Mouse (Mus musculus) CD4-positive, CD25-positive, alpha-beta regulatory T cell, adult 2 months (primary cell): ENCODE results near the gene Slc37a2.

Experiments
- DNase-seq: peaks from one replicate; pipeline ENCODE4 v3.0.0-alpha.2; 2012; ENCODE audit warnings: low read depth, low spot score

Slc37a2 gene

DNA sequence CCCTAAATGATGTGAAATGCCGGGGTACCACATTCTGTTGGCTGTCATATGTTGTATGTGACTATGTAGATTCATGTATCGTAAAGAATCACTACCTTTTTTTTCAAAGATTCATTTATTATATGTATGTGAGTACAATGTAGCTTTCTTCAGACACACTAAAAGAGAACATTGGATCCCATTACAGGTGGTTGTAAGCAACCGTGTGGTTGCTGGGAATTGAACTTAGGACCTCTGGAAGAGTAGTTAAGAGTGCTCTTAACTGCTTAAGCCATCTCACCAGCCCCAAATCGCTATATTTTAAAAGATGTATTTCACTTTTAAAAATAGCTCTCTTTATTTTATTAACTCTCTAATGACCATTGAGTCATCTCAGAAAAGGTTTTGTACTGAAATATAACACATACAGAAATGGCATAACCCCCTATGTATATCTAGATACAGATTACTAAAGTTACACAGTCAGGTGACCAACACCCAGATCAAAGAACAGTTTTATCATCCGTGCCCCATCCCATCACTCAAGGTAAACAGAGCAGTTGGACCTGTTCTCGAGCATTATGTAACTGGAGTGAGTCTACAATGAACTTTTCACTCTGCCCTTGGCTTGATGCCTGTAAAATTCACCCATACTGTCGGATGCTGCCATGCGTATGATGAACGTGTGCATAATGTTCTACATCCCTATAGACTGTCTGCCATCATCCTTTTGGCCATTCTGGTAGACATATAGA lies 41.0 kb downstream of the Slc37a2 start:
- DNase-seq = no peak

DNA sequence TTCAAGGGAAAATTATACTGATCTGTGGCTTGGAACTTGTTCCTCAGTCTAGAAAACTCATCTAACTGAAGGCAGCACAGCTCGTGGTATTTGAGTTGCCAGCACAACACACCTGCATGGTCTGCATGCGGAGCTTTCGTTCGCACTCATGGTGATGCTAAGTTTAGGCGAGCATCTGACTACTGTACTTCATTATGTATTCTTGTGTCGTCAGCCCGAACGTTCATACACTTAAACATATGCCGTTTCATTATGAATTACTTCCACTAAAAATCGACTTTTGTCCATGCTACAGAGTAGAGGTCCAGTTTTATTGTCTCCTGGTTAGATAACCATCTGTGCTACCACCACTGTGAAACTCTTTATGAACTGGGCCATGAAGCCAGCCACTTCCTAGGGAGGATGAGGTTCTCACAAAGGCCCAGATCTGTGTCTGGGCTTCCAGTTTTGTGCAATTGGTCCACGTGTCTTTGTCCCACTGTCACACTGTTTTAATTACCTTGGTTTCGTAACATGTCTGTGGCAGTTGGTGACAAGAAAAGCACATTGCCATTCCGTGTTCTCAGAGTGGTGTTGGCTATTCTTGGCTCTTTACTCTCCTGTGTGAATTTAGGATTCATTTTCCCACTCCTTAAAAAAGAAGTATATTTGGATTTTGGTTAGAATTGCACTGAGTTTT lies 42.3 kb downstream of the Slc37a2 start:
- no peak for DNase-seq

DNA sequence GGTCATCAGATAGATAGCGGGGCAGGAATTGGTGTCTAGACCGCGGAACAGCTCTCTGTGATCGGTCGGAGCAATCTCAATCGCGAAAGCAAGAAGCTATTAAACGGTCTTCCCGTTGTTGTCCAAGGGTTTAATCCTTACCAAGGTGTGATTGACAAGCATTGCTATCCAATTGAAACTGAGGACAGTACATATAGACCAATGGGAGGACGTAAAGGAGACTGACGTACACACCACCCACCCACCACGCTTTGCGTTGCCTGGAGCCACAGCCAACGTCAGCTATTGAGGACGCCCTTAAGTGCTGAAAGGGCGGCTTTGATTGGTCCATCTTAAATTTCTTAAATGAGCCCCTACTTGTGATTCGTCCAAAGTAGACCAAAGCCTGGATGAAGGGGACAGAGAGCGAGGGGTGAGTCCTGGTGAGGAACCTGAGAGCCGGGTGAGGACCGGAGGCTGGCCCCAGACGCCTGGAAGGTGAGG lies 47.6 kb downstream of the Slc37a2 start, which contains the start of gene Tmem218:
Gene Tmem218 (plus strand): TSS at position 295 of the 483 bp plus-strand sequence.
- DNase-seq = peak; percentile 98

DNA sequence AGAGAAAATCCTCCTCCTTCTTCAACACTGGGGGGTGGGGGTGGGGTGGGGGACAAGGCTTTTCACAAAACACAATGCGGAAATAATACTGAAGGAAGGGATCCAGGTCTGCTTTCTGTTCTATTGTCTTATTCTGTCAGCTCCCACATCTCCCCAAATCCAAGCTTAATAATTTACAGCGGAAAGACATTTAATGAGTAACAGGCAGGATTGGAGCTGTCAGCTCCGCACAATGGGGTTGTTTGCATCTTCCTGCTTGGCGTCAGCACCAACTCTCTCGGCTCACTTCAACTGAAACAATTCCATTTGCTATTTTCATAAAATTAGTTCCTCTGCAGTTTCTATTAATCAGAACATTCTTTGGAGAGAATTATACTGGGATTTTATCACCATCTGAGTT lies 51.7 kb downstream of the Slc37a2 start:
- DNase-seq = no peak

DNA sequence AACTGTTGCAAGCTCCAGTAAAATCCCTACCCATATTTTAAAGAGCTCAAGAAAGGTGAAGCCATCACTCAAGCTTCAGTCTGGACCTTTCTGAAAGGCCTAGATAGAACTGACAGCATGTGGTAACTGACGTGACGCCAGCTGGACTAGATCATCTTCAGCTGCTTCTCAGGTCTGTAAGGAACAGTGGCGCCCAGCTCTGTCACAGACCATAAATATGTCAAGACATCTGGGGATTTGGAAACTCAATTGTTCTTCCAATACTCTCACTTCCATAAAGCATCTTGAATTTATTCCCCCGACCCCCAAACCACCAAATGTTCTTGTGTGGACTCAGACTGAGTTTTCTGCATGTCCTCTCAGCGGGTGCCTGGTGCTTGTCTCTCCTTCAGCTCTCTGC lies 55.1 kb downstream of the Slc37a2 start:
- DNase-seq = no peak

DNA sequence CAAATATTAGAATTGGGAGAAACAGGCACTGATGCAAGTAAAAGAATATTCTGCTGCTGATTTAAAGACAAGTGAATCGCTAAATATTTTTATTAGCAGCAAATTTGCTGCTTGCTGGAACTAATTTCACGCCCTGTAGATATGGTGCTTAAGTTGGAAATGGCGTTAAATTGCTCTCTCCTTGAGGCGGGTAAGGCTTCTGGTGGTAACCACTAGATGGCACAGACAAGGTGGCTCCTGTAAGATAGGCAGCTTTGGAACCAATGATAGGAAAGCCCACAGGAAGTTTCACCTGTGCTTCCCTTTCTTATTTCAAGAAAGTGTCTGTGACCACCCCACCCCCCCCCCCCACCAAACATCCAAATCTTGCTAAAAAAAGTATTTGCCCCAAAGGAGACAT lies 58.5 kb downstream of the Slc37a2 start:
- no peak for DNase-seq

DNA sequence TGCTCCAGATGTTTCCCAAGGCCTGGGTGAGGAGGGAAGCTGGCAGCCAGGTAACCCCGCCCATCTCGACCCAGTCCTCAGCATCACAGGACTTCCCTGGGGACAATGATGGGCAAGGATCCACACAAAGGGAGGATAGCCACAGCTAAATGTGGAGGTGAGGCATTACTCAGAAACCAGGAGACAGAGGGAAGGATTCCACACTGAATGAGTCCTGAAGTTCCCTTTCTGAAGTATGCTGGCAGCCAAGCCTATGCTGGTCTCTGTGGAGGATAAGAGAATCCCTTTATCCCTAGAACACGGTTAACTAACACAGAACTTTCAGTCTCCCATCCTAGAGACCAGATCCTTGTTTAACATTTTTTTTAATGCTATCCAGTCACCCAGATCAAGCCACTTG lies 67.5 kb downstream of the Slc37a2 start:
- DNase-seq = no peak

DNA sequence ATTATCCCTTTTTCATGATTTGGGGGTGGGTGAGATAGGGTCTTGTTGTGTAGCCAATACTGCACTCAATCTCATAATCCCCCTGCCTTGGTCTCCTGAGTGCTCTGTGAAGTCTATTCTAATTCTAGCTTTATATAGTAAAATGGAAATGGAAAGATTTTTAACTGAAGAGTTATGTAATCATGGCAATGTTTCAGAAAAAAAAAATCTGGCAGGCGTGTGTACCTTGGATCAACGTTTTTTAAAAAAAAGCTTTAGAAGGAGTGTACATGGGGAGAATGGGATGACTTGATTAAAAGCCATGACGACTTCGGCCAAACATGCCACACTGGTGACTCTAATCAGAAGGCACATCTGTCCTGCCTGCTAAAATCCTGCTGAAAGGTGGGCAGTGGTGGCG lies 68.1 kb downstream of the Slc37a2 start:
- no peak for DNase-seq

DNA sequence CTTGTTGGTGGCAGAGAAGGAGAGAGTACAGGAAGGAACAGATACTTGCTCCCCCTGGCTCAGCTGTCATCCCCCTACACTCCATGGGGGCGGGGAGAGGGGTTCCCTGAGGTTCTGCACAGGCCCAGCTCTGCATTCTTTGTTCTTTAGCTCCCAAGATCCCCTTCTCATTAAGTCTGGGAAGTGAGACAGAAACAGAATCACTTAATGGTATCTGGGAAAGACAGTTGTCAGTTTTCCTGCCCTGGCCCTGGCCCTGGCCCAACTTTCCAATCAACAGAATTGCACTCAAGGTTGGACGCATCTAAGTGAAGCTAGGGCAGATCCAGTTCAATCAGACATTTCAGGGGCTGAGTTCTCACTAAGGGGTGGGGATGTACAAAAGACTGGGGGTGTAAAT lies 72.4 kb downstream of the Slc37a2 start:
- DNase-seq = no peak

DNA sequence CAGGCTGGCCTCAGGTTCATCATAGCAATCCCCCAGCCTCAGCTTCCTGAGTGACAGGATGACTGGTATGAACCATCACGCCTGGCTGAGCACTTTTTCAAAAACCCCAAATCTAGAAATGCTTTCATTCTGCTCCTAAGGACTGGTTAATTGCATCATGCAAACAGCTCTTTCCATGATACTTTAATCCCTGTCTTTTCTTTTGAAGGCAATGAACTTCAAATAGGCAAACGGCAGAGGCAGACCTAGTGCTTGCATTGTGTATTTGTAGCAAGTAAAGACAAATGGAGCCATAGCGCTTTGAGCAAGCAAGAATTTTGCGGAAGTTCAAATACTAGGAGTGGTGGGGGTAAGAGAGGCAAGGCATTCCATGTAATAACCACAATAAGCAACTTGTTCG lies 73.9 kb downstream of the Slc37a2 start:
- DNase-seq = no peak

DNA sequence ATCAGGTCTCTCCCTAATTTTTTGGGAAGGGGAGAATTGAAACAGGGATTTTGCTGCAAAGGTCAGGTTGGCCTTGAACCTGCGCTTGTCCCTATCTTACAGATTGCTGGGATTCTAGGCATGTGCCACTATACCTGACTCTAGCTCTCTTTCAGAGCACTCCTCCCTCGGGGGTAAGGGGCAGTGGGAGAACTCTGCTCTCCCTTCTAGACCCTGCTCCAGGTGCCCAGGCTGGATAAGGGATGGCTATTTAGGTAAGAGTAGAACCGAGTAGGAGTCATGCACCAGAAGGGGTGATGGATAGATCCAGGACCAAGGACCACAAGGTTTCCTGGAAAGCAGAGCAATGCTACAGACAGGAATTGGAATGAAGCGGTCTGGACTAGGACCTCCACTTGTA lies 75.9 kb downstream of the Slc37a2 start:
- no peak for DNase-seq

DNA sequence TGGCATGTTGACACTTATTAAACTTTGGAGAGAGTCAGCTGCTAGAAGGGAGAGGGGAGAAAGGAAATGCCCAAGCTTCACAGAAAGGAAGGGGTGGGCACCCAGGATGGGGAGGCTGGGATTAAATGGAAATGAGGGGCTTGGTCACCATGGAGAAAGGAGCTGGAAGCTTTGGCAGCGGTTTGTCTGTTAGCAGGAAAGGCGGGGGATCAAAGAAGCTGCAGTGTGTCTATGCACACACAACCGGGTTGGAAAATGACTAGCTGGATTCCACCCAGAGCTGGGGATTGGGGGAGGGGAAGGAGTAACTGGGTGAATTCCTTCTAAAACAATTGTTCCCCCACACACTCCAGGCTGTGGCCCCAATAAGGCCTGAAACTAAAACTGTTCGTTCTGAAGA lies 76.6 kb downstream of the Slc37a2 start:
- DNase-seq = no peak
